Mouse (Mus musculus) ES-E14 (cell line): ENCODE results near the gene Neu1. TPM values are rescaled to one million over a fixed set of nuclear protein-coding genes. Genes with fewer than 3 reads are reported as not detected.

Experiments
- DNase-seq: peaks from one replicate; pipeline ENCODE4 v3.0.0-alpha.2; 2013; ENCODE audit warnings: low read depth, low spot score
- H3K27ac ChIP-seq: 2 replicates; pipeline ENCODE4 v1.5.1; 2012; ENCODE audit warnings: low read depth, mild to moderate bottlenecking, low read length, moderate library complexity, mixed read lengths; ENCODE audit not compliant: poor library complexity, insufficient read depth, severe bottlenecking
- H3K36me3 ChIP-seq: 2 replicates; pipeline ENCODE4 v1.6.1; 2012; ENCODE audit warnings: mild to moderate bottlenecking, low read length, moderate library complexity, mixed read lengths; ENCODE audit not compliant: control insufficient read depth, poor library complexity, insufficient read depth, severe bottlenecking
- H3K4me1 ChIP-seq, 2 experiments: fragments of 150-350 bp in 1 of 2; sonication (generic) in 1 of 2; 2 replicates each; pipeline ENCODE4 v1.6.1; 2012; ENCODE audit warnings: low read length in 2 of 2, mild to moderate bottlenecking in 1 of 2, mixed read lengths in 1 of 2; ENCODE audit not compliant: control insufficient read depth in 2 of 2, insufficient read depth in 2 of 2, poor library complexity in 1 of 2
- H3K4me3 ChIP-seq, 2 experiments: fragments of 150-350 bp in 1 of 2; sonication (generic) in 1 of 2; 2 replicates each; pipeline ENCODE4 v1.5.1; 2012; ENCODE audit warnings: low read length in 2 of 2, low read depth in 1 of 2, mild to moderate bottlenecking in 1 of 2, mixed read lengths in 1 of 2; ENCODE audit not compliant: insufficient read depth in 1 of 2, poor library complexity in 1 of 2, severe bottlenecking in 1 of 2
- H3K9ac ChIP-seq: 2 replicates; pipeline ENCODE4 v1.6.1; 2012; ENCODE audit warnings: low read depth, mild to moderate bottlenecking, low read length, mixed read lengths; ENCODE audit not compliant: poor library complexity, insufficient read depth, severe bottlenecking
- H3K9me3 ChIP-seq: fragments of 150-350 bp; sonication (generic); 2 replicates; pipeline ENCODE4 v1.6.1; 2012; ENCODE audit warnings: low read depth, mild to moderate bottlenecking, low read length; ENCODE audit not compliant: control insufficient read depth, insufficient read depth
- CHD2 ChIP-seq: IDR thresholded peaks from 2 replicates; pipeline ENCODE4 v1.6.1; 2014; ENCODE audit warnings: mild to moderate bottlenecking, low read depth, low read length, inconsistent platforms
- HCFC1 ChIP-seq: IDR thresholded peaks from 2 replicates; pipeline ENCODE4 v1.6.1; 2012; ENCODE audit warnings: low read length, inconsistent platforms, borderline replicate concordance; ENCODE audit not compliant: insufficient read depth
- MAFK ChIP-seq: IDR thresholded peaks from 2 replicates; pipeline ENCODE4 v1.6.1; 2014; ENCODE audit warnings: mild to moderate bottlenecking, low read depth, low read length, inconsistent platforms; ENCODE audit not compliant: insufficient read depth
- ZC3H11A ChIP-seq: IDR thresholded peaks from 2 replicates; pipeline ENCODE4 v1.6.1; 2012; ENCODE audit warnings: low read depth, mild to moderate bottlenecking, inconsistent platforms, low read length, borderline replicate concordance
- ZNF384 ChIP-seq: IDR thresholded peaks from 2 replicates; pipeline ENCODE4 v1.6.1; 2012; ENCODE audit warnings: low read depth, low read length, inconsistent platforms
- in situ Hi-C, 2 experiments: fragments of 600-800 bp; cut with MboI; formaldehyde crosslinking; loops; one replicate each; pipeline ENCODE4 v1.15.1; 2025; ENCODE audit warnings: low sequenced_read_pairs in 2 of 2, inconsistent platforms in 1 of 2; ENCODE audit not compliant: unreplicated experiment in 2 of 2
- total RNA-seq: library from RNA; depleted of rRNA; stranded (reverse); fragments of 300-350 nt; gene quantifications from 2 replicates; pipeline ENCODE4 v1.2.3, GENCODE M21; 2012

Gene Neu1
- total RNA-seq, 1 experiment: 24.0 TPM

DNA sequence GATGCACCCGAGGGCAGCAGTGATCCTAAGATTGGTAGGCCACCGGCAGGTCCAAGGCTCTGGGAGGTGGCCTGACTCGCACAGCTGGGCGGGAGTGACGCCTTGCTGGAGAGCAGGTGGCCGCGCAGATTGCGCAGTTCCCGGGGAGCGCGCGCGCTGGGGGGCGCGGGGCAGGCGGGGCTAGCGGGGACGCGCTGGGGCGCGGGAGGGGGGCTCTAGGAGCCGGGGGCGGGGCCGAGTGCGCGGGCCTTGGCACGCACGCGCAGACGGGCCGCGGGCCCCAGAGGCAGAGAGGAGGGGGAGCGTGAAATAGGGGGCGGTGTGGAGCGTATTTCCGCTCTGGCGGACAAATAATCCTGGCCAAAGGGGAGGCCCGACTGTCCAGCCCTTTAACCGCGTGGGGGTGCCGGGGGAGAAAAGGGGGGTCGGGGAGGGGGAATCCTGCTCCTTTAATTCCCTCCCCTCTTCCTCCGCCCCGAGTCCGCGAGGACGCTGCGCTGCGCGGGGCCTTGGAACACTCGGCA is 36.9 kb upstream of the Neu1 start:
- H3K27ac ChIP-seq: peak overlapping the region; percentile 60
- H3K36me3 ChIP-seq: peaks cover 4% of the 10 kb centered on the region; the same call in 1 of the 2 replicates
- no peaks in the 10 kb centered on the region for H3K9me3 ChIP-seq
- peak; percentile 88 for DNase-seq
- in situ Hi-C loops: no loop called here
- TF ChIP-seq CHD2 (no peak), ZNF384 (no peak), ZC3H11A (no peak), MAFK (no peak), HCFC1 (no peak)
- peak overlapping the region; percentile 84 to 92 for H3K4me3 ChIP-seq
- H3K4me1 ChIP-seq: peaks cover 8 to 17% of the 10 kb centered on the region in 2 experiments
- peak overlapping the region; percentile 86 for H3K9ac ChIP-seq

DNA sequence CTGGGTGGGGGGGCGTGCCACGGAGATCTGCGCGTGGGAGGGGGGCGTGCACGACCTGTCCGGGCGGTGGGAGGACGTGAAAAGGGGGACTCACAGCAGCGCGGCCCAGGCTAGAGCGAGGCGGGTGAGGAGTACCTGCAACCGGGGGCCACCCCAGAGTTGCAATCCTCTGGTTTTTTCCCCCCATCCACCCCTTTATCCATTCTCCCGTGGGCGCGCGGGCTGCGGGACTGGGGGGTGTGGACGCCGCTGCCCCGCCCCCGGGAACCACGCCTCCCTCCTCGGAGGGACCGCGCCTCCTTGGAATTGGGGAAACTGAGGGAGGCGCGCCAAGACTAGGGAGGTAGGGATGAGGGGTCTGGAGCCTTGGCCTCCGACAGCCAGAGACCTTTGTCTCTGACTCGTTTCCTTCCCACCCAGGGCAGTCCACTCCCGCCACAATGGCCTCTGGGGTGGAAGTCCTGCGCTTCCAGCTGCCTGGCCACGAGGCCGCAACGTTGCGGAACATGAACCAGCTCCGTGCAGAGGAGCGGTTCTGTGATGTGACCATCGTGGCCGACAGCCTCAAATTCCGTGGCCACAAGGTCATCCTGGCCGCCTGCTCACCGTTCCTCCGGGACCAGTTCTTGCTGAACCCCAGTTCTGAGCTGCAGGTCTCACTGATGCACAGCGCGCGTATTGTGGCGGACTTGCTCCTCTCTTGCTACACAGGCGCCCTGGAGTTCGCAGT is 36.1 kb upstream of the Neu1 start:
- TF ChIP-seq HCFC1: no peak
- TF ChIP-seq ZNF384: no peak
- no peak for TF ChIP-seq MAFK
- no peak for TF ChIP-seq CHD2
- no peak for TF ChIP-seq ZC3H11A
- Histone ChIP-seq H3K27ac (peak overlapping the region; percentile 60; the same call in 1 of the 2 replicates), H3K9ac (peak overlapping the region; percentile 86), H3K4me3 (peak overlapping the region; percentile 84 to 92), H3K36me3 (peaks cover 4% of the 10 kb centered on the region; the same call in 1 of the 2 replicates), H3K4me1 (peaks cover 8 to 16% of the 10 kb centered on the region in 2 experiments), H3K9me3 (no peaks in the 10 kb centered on the region)
- in situ Hi-C loops: no loop called here
- no peak for DNase-seq

DNA sequence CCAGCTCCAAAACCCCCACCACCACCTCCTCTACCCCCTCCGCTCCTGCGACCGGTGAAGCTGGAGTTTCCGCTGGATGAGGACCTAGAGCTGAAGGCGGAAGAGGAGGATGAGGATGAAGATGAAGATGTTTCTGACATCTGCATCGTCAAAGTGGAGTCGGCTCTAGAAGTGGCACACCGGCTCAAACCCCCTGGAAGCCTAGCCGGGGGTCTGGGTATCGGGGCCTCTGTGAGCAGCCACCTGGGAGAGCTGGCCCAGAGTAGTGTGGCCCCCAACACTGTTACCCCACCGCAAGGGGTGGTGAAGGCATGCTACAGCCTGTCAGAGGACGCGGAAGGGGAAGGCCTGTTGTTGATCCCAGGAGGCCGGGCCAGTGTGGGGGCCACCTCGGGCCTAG is 35.3 kb upstream of the Neu1 start:
- in situ Hi-C loops: no loop called here
- H3K4me3 ChIP-seq: peak overlapping the region; percentile 84 to 92; a peak in 3 of 4 replicates
- peaks cover 6 to 12% of the 10 kb centered on the region in 2 experiments for H3K4me1 ChIP-seq
- peaks cover 4% of the 10 kb centered on the region; the same call in 1 of the 2 replicates for H3K36me3 ChIP-seq
- H3K9me3 ChIP-seq: no peaks in the 10 kb centered on the region
- peak overlapping the region; percentile 86; the same call in 1 of the 2 replicates for H3K9ac ChIP-seq
- TF ChIP-seq MAFK: no peak
- no peak for TF ChIP-seq ZNF384
- TF ChIP-seq HCFC1: no peak
- no peak overlapping the region for H3K27ac ChIP-seq
- DNase-seq: no peak

DNA sequence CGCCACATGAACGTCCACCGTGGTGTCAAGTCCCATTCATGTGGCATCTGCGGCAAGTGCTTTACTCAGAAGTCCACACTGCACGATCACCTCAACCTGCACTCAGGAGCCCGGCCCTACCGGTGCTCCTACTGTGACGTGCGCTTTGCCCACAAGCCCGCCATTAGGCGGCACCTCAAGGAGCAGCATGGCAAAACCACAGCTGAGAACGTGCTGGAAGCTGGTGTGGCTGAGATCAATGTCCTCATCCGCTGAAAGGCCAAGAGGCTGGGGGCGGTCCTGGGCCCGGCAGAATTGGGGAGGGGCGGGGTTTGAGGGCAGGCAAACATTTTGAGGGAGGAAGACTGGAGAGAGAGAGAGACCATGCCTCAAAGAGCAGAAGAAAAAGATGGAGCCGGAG is 34.7 kb upstream of the Neu1 start:
- no peak overlapping the region for H3K27ac ChIP-seq
- H3K36me3 ChIP-seq: peaks cover 4% of the 10 kb centered on the region; the same call in 1 of the 2 replicates
- DNase-seq: no peak
- in situ Hi-C loops: no loop called here
- H3K9me3 ChIP-seq: no peaks in the 10 kb centered on the region
- no peak for TF ChIP-seq HCFC1
- no peak for TF ChIP-seq MAFK
- TF ChIP-seq CHD2: no peak
- no peak for TF ChIP-seq ZNF384
- TF ChIP-seq ZC3H11A: no peak
- H3K4me3 ChIP-seq: peak overlapping the region in 1 of 2 experiments; percentile 92; a peak in 3 of 4 replicates
- peaks cover 6 to 10% of the 10 kb centered on the region in 2 experiments for H3K4me1 ChIP-seq
- peak overlapping the region; percentile 31; the same call in 1 of the 2 replicates for H3K9ac ChIP-seq
